Mouse (Mus musculus): ENCODE results near the gene Htra1. TPM values are rescaled to one million over a fixed set of nuclear protein-coding genes. Genes with fewer than 3 reads are reported as not detected.

Gene Htra1
- polyA plus RNA-seq, 1 experiment = 37.7 TPM

DNA sequence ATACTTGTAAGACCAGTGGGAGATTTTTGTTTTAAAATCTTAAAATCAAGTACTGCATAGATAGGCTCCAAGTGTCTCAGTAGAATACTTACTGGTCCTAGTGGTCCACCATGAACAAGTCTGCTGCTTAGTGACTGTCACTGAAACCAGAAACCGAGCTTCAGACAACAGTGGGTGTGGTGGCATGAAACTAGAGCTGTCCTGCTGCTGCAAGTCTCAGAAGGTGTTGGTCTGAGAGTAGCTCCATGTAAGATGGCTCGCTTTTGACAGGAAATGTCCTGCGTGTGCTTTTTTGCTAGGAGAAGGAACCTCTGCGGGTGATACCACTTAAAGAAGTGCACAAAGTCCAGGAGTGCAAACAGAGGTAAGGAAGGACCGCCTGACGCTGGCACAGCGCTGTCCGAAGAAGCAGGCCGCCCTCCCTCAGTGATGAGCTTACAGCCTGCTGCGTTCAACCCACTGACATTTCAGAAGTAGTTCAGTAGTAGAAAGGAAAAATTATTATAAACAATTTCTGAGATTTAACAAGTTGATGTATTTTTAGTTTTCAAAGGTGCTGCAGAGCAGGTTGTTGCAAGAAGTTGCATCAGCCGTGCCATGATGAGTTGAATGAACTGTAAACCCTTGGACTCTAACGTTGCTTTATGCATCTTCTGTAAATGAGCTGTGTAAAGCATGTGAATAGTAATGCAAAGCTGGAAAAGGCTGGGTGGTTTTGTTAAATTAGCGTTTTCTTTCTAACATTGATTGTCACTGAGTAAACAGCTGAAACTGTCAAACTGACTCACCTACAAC is 31.1 kb upstream of the Htra1 start:
- Histone ChIP-seq H3K27ac (ENCODE audit: insufficient read depth, low read length) (no peak overlapping the region), H3K36me3 (ENCODE audit: control insufficient read depth, insufficient read depth, low read length) (peaks cover 6% of the 10 kb centered on the region), H3K4me3 (ENCODE audit: extremely low read depth, insufficient read depth, insufficient read length) (no peak overlapping the region), H3K4me1 (ENCODE audit: control insufficient read depth, insufficient read depth, insufficient read length) (peaks cover 3% of the 10 kb centered on the region; the same call in 1 of the 2 replicates), H3K27me3 (ENCODE audit: control insufficient read depth, insufficient read depth, low read length) (no peaks in the 10 kb centered on the region)
- no peak for DNase-seq (ENCODE audit: low read depth in 1 of 2, low spot score in 2 of 2)
- no peak for TF ChIP-seq POLR2A (IDR thresholded peaks at IDR 0.05; ENCODE audit: low read depth, low read length)
- no peak for TF ChIP-seq CTCF (IDR thresholded peaks at IDR 0.05; ENCODE audit: extremely low read depth, insufficient read depth, insufficient read length, insufficient replicate concordance)
- WGBS = 91% methylated on average over 13 of the region's 13 CpGs

GRCm38 (mm10) chr7:130910841-130911240 is 25.1 kb upstream of the Htra1 start:
- no peaks in the 10 kb centered on the region for H3K4me1 ChIP-seq (ENCODE audit: control insufficient read depth, insufficient read depth, insufficient read length)
- H3K4me3 ChIP-seq (ENCODE audit: extremely low read depth, insufficient read depth, insufficient read length) = no peak overlapping the region
- H3K27me3 ChIP-seq (ENCODE audit: control insufficient read depth, insufficient read depth, low read length) = no peaks in the 10 kb centered on the region
- H3K27ac ChIP-seq (ENCODE audit: insufficient read depth, low read length) = no peak overlapping the region
- WGBS = 92% methylated on average over 14 of the region's 14 CpGs
- no peak for TF ChIP-seq CTCF (IDR thresholded peaks at IDR 0.05; ENCODE audit: extremely low read depth, insufficient read depth, insufficient read length, insufficient replicate concordance)
- TF ChIP-seq POLR2A (IDR thresholded peaks at IDR 0.05; ENCODE audit: low read depth, low read length) = no peak
- H3K36me3 ChIP-seq (ENCODE audit: control insufficient read depth, insufficient read depth, low read length) = peaks cover 18% of the 10 kb centered on the region
- no peak for DNase-seq (ENCODE audit: low read depth in 1 of 2, low spot score in 2 of 2)

- Histone ChIP-seq H3K4me3 (ENCODE audit: extremely low read depth, insufficient read depth, insufficient read length) (no peak overlapping the region), H3K27ac (ENCODE audit: insufficient read depth, low read length) (no peak overlapping the region), H3K27me3 (ENCODE audit: control insufficient read depth, insufficient read depth, low read length) (no peaks in the 10 kb centered on the region), H3K4me1 (ENCODE audit: control insufficient read depth, insufficient read depth, insufficient read length) (no peaks in the 10 kb centered on the region), H3K36me3 (ENCODE audit: control insufficient read depth, insufficient read depth, low read length) (peaks cover 13% of the 10 kb centered on the region; the same call in 1 of the 2 replicates)
- 33% methylated on average over 5 of the region's 5 CpGs for WGBS
- peak in 1 of 2 experiments; percentile 29 for DNase-seq (ENCODE audit: low read depth in 1 of 2, low spot score in 2 of 2)
- no peak for TF ChIP-seq CTCF (IDR thresholded peaks at IDR 0.05; ENCODE audit: extremely low read depth, insufficient read depth, insufficient read length, insufficient replicate concordance)
- no peak for TF ChIP-seq POLR2A (IDR thresholded peaks at IDR 0.05; ENCODE audit: low read depth, low read length)
Measured at GRCm38 (mm10) chr7:130914693-130915363, 21.1 kb upstream of the Htra1 start.

DNA sequence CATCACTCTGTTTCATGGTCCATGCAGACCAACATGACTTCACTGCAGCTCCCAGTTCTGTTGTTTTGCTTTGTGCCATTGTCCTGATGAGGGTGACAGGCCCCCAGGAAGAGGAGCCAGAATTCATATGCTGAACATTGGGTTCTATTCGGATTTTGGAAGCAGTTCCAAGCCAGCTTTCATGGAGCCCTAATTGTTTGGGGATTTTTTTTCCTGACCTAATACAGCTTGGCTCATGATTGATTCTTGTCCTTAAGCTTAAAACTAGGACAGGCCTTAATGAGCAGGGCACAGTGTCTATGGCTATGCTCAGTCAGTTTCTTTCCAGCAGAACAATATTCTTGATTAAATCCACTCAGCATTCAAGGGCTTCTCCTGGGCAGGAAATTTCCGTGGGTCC is 17.7 kb upstream of the Htra1 start:
- no peak overlapping the region for H3K4me3 ChIP-seq (ENCODE audit: extremely low read depth, insufficient read depth, insufficient read length)
- no peak overlapping the region for H3K27ac ChIP-seq (ENCODE audit: insufficient read depth, low read length)
- TF ChIP-seq CTCF (IDR thresholded peaks at IDR 0.05; ENCODE audit: extremely low read depth, insufficient read depth, insufficient read length, insufficient replicate concordance) = no peak
- no peak for TF ChIP-seq POLR2A (IDR thresholded peaks at IDR 0.05; ENCODE audit: low read depth, low read length)
- peaks cover 3% of the 10 kb centered on the region; the same call in 1 of the 2 replicates for H3K36me3 ChIP-seq (ENCODE audit: control insufficient read depth, insufficient read depth, low read length)
- WGBS = 68% methylated on average over 2 of the region's 2 CpGs
- no peak for DNase-seq (ENCODE audit: low read depth in 1 of 2, low spot score in 2 of 2)
- H3K4me1 ChIP-seq (ENCODE audit: control insufficient read depth, insufficient read depth, insufficient read length) = no peaks in the 10 kb centered on the region
- no peaks in the 10 kb centered on the region for H3K27me3 ChIP-seq (ENCODE audit: control insufficient read depth, insufficient read depth, low read length)

DNA sequence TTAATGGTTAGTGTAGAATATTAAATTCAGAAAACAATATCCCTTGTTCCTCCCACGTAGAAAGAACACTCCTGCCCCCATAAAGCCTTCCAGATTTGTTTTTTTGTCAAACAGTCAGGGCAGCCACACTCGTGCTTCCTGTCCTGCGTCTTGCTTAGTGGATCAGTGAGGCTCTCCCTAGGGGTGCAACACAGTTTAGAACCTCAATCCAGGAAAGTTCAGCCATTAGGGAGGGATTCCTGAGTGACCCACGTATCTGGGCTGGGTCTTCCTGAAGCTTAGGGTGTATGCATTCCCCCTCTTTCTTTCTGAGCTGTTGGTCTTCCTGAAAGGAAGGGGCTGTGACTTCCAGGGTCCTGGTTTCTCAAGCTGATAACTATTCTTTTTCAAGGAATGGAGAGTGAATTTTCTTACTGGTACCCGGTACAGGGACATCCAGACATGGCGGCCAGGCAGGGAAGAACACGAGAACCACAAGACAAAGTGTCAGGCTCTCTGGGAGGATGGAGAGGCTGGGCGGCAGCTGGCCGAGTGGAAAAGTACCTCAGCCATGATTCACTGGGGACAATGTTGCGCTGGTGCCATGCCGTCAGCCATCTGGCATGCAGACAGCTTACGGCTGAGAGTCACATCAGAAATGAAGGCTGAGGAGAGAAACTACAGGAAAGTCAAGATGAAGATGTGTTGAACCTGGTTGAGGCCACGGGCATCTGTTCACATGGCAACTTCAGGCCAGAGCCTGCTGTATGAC is 12.8 kb upstream of the Htra1 start:
- no peak for DNase-seq (ENCODE audit: low read depth in 1 of 2, low spot score in 2 of 2)
- TF ChIP-seq POLR2A (IDR thresholded peaks at IDR 0.05; ENCODE audit: low read depth, low read length) (no peak), CTCF (IDR thresholded peaks at IDR 0.05; ENCODE audit: extremely low read depth, insufficient read depth, insufficient read length, insufficient replicate concordance) (no peak)
- WGBS = 70% methylated on average over 13 of the region's 13 CpGs
- no peak overlapping the region for H3K27ac ChIP-seq (ENCODE audit: insufficient read depth, low read length)
- H3K36me3 ChIP-seq (ENCODE audit: control insufficient read depth, insufficient read depth, low read length) = no peaks in the 10 kb centered on the region
- H3K27me3 ChIP-seq (ENCODE audit: control insufficient read depth, insufficient read depth, low read length) = no peaks in the 10 kb centered on the region
- H3K4me1 ChIP-seq (ENCODE audit: control insufficient read depth, insufficient read depth, insufficient read length) = no peaks in the 10 kb centered on the region
- no peak overlapping the region for H3K4me3 ChIP-seq (ENCODE audit: extremely low read depth, insufficient read depth, insufficient read length)

DNA sequence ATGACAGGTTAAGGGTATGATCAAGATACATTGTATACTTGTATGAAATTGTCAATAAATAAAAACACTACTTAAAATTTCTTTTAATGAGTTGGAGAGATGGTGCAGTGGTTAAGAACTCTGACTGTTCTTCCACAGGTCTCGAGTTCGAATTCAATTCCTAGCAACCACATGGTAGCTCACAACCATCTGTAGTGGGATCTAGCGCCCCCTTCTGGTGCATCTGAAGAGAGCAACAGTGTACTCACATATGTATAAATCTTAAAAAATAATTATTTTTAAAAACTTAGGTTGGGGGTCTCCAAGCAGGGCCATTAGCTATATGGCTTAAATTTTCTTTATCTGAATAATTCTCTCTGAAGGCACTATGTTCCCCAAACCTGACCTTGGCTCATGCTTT is 5.5 kb upstream of the Htra1 start:
- Histone ChIP-seq H3K4me3 (ENCODE audit: extremely low read depth, insufficient read depth, insufficient read length) (no peak overlapping the region), H3K27me3 (ENCODE audit: control insufficient read depth, insufficient read depth, low read length) (no peaks in the 10 kb centered on the region), H3K4me1 (ENCODE audit: control insufficient read depth, insufficient read depth, insufficient read length) (no peaks in the 10 kb centered on the region), H3K36me3 (ENCODE audit: control insufficient read depth, insufficient read depth, low read length) (no peaks in the 10 kb centered on the region), H3K27ac (ENCODE audit: insufficient read depth, low read length) (no peak overlapping the region)
- no peak for TF ChIP-seq POLR2A (IDR thresholded peaks at IDR 0.05; ENCODE audit: low read depth, low read length)
- no peak for TF ChIP-seq CTCF (IDR thresholded peaks at IDR 0.05; ENCODE audit: extremely low read depth, insufficient read depth, insufficient read length, insufficient replicate concordance)
- WGBS = 69% methylated on average over 3 of the region's 3 CpGs
- no peak for DNase-seq (ENCODE audit: low read depth in 1 of 2, low spot score in 2 of 2)
